Mouse (Mus musculus): ENCODE measurements around the gene Taz. TPM values are rescaled to one million over a fixed set of nuclear protein-coding genes. Genes with fewer than 3 reads are reported as not detected.
A peak's percentile ranks its signal among the peaks of the same experiment; 100 is the strongest.

The Taz gene
- total and polyA plus RNA-seq, 2 experiments from 2014 or later, result 60.9 to 69.3 TPM

DNA sequence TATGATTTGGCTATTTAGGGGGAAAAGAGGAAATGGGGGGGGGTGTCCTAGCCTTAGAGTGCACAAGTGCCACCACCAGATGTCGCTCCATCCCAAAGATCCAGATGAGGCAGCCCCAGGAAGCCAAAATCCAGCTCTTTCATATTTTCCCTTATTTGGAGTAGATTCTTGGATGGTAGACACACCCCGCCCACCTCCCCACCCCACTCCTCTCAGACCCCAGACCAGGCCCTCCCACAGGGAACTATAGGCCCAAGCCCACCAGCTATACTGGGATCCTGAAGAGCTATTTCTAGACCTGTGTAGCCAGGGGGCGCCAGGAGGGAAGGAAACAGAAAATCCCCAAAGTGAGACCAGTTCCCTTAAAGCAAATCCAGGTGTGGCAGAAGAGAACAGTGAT, 33.1 kb upstream of the Taz start:
- ATAC-seq (ENCODE audit: insufficient read depth, low read depth), result no peak

DNA sequence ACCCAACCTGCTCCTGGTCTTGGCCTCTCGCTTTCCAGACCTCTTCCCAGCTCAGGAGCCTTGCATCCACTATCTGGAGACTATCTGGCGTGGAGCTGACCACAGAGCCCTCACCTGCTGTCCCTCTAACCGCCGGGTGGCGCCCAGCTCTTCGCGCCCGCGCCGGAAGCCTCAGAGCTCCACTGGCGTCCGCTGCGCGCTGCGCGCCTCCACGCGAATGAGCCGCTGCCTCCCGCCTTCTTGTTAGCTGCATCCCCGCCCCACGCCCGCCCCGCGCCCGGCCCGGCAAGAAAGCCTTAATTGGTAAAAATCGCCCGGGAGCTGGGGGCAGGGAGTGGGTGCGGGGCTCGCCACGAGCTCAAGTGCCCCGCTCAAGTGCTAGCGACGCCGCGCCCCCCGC, 32.1 kb upstream of the Taz start, which contains the start of gene Flna:
Flna (minus strand) TSS at position 206 of the 400 bp plus-strand sequence.
- no peaks in the 10 kb centered on the region for H3K36me3 ChIP-seq (replicated peaks; ENCODE audit: control insufficient read depth, insufficient read depth, low read length)
- H3K9me3 ChIP-seq (replicated peaks; ENCODE audit: control insufficient read depth, low read length), result no peaks in the 10 kb centered on the region
- H3K4me2 ChIP-seq (ENCODE audit: low read depth, low read length), result peak within 1 kb of the TSS; percentile 71
- H3K27ac ChIP-seq (ENCODE audit: low read depth), result peak within 1 kb of the TSS; percentile 79
- TF ChIP-seq EP300 (IDR thresholded peaks at IDR 0.05; ENCODE audit: low read depth) (no peak), CTCF (IDR thresholded peaks at IDR 0.05; ENCODE audit: low read depth) (peak; percentile 40)
- WGBS, result 24% methylated on average over 38 of the region's 38 CpGs
- H3K4me3 ChIP-seq (ENCODE audit: low read depth, low read length), result peak within 1 kb of the TSS; percentile 50
- ATAC-seq (ENCODE audit: insufficient read depth, low read depth), result no peak
- H3K4me1 ChIP-seq (ENCODE audit: control insufficient read depth, insufficient read depth), result no peaks in the 10 kb centered on the region
- peak; percentile 55 for DNase-seq (ENCODE audit: low spot score)
- H3K9ac ChIP-seq (replicated peaks; ENCODE audit: low read depth, low read length), result peak within 1 kb of the TSS; percentile 58
- H3K27me3 ChIP-seq (ENCODE audit: control insufficient read depth, insufficient read depth, low read length), result no peaks in the 10 kb centered on the region

More for the DNA sequence above, 33.1 kb upstream of the Taz start:
- TF ChIP-seq EP300 (IDR thresholded peaks at IDR 0.05; ENCODE audit: low read depth) (no peak), CTCF (IDR thresholded peaks at IDR 0.05; ENCODE audit: low read depth) (peak; percentile 35)
- H3K4me2 ChIP-seq (ENCODE audit: low read depth, low read length), result peak overlapping the region; percentile 71
- peak overlapping the region; percentile 79 for H3K27ac ChIP-seq (ENCODE audit: low read depth)
- H3K36me3 ChIP-seq (replicated peaks; ENCODE audit: control insufficient read depth, insufficient read depth, low read length), result no peaks in the 10 kb centered on the region
- 8% methylated on average over 3 of the region's 3 CpGs for WGBS
- peak; percentile 32 for DNase-seq (ENCODE audit: low spot score)
- H3K9ac ChIP-seq (replicated peaks; ENCODE audit: low read depth, low read length), result peak overlapping the region; percentile 58; the same call in 1 of the 2 replicates
- 0 out of 2 replicates have a peak, but pooled peaks cover 4% of the 10 kb centered on the region for H3K4me1 ChIP-seq (ENCODE audit: control insufficient read depth, insufficient read depth)
- H3K27me3 ChIP-seq (ENCODE audit: control insufficient read depth, insufficient read depth, low read length), result no peaks in the 10 kb centered on the region
- peak overlapping the region; percentile 50 for H3K4me3 ChIP-seq (ENCODE audit: low read depth, low read length)
- no peaks in the 10 kb centered on the region for H3K9me3 ChIP-seq (replicated peaks; ENCODE audit: control insufficient read depth, low read length)

DNA sequence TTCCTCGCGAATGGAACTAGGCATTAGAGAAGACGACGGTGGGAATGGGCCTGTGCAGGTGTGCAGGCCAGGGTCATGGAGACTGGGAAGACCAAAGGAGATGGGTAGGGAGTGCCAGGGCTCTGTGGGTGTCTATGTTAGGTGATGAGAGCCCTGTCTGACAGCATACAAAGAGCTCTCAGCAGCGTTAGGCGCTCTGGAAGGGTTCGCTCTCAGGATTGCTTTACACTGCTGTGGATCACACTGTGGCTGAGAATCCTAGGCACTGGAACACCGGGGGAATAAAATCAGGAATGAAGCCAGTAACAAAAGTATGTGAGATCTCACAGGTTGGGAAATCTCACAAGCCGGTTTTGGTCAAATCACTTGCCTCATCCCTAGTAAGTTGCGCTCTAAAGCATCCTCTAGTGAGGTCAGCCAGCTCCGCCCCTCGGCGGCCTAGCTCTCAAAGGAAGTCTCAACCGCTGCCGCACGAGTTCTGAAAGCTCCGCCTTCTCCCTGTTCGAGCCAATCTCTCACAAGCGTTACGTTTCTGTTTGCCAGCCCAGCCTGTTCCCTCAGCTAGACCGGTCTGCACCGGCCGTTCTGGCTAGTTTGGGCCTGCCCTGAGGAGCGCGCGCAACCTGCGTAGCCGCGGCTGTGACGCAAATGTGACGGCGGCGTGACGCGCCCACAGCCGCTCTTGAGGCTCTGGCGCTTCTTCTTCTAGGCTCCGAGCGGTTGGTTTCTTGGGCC, 27.4 kb upstream of the Taz start, which contains the start of gene Emd:
Emd (plus strand) TSS at position 535 of the 735 bp plus-strand sequence.
- 20% methylated on average over 38 of the region's 39 CpGs for WGBS
- 0 out of 2 replicates have a peak, but pooled peaks cover 4% of the 10 kb centered on the region for H3K4me1 ChIP-seq (ENCODE audit: control insufficient read depth, insufficient read depth)
- ATAC-seq (ENCODE audit: insufficient read depth, low read depth) (peak; percentile 97), DNase-seq (ENCODE audit: low spot score) (peak; percentile 93)
- H3K27me3 ChIP-seq (ENCODE audit: control insufficient read depth, insufficient read depth, low read length), result no peaks in the 10 kb centered on the region
- H3K4me3 ChIP-seq (ENCODE audit: low read depth, low read length), result peak within 1 kb of the TSS; percentile 63
- H3K9ac ChIP-seq (replicated peaks; ENCODE audit: low read depth, low read length), result peak within 1 kb of the TSS; percentile 78
- H3K36me3 ChIP-seq (replicated peaks; ENCODE audit: control insufficient read depth, insufficient read depth, low read length), result peaks cover 5% of the 10 kb centered on the region; the same call in 1 of the 2 replicates
- H3K27ac ChIP-seq (ENCODE audit: low read depth), result peak within 1 kb of the TSS; percentile 86
- TF ChIP-seq CTCF (IDR thresholded peaks at IDR 0.05; ENCODE audit: low read depth), result no peak
- no peak for TF ChIP-seq EP300 (IDR thresholded peaks at IDR 0.05; ENCODE audit: low read depth)
- peak within 1 kb of the TSS; percentile 80 for H3K4me2 ChIP-seq (ENCODE audit: low read depth, low read length)
- no peaks in the 10 kb centered on the region for H3K9me3 ChIP-seq (replicated peaks; ENCODE audit: control insufficient read depth, low read length)

DNA sequence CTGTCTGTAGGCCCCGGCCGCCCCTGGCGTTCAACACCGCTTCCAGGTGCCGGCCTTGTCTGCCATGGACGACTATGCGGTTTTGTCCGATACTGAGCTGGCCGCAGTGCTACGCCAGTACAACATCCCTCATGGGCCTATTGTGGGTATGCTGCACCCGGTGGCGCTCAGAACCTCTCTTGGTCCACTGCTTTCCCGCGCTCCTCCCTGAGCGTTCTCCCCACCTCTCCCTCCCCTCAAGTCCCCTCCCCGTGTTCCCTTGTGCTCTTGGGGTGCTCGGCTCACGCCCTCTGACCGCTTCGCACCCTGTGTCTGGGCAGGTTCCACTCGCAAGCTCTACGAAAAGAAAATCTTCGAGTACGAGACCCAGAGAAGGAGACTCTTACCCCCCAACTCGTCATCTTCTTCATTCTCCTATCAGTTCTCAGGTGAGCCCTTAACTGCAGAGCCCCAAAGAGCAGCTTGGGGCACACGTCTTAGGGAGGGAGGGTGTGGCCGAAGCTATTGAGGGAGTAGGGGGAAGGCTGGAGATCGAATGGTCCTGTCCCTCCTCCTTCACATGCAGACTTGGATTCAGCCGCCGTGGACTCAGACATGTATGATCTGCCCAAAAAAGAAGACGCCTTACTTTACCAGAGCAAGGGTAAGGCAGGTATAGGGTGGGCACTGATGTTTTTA, 26.7 kb upstream of the Taz start:
- Histone ChIP-seq H3K4me2 (ENCODE audit: low read depth, low read length) (peak overlapping the region; percentile 80), H3K9me3 (replicated peaks; ENCODE audit: control insufficient read depth, low read length) (no peaks in the 10 kb centered on the region), H3K27ac (ENCODE audit: low read depth) (peak overlapping the region; percentile 86), H3K9ac (replicated peaks; ENCODE audit: low read depth, low read length) (peak overlapping the region; percentile 78), H3K27me3 (ENCODE audit: control insufficient read depth, insufficient read depth, low read length) (no peaks in the 10 kb centered on the region), H3K4me3 (ENCODE audit: low read depth, low read length) (peak overlapping the region; percentile 63), H3K4me1 (ENCODE audit: control insufficient read depth, insufficient read depth) (0 out of 2 replicates have a peak, but pooled peaks cover 4% of the 10 kb centered on the region), H3K36me3 (replicated peaks; ENCODE audit: control insufficient read depth, insufficient read depth, low read length) (peaks cover 5% of the 10 kb centered on the region; the same call in 1 of the 2 replicates)
- no peak for TF ChIP-seq CTCF (IDR thresholded peaks at IDR 0.05; ENCODE audit: low read depth)
- TF ChIP-seq EP300 (IDR thresholded peaks at IDR 0.05; ENCODE audit: low read depth), result no peak
- DNase-seq (ENCODE audit: low spot score), result no peak
- 25% methylated on average over 27 of the region's 31 CpGs for WGBS
- peak; percentile 45 for ATAC-seq (ENCODE audit: insufficient read depth, low read depth)

- Histone ChIP-seq H3K36me3 (replicated peaks; ENCODE audit: control insufficient read depth, insufficient read depth, low read length) (peaks cover 5% of the 10 kb centered on the region; the same call in 1 of the 2 replicates), H3K4me1 (ENCODE audit: control insufficient read depth, insufficient read depth) (0 out of 2 replicates have a peak, but pooled peaks cover 4% of the 10 kb centered on the region), H3K4me3 (ENCODE audit: low read depth, low read length) (no peak overlapping the region), H3K9ac (replicated peaks; ENCODE audit: low read depth, low read length) (no peak overlapping the region), H3K9me3 (replicated peaks; ENCODE audit: control insufficient read depth, low read length) (no peaks in the 10 kb centered on the region), H3K27ac (ENCODE audit: low read depth) (no peak overlapping the region), H3K4me2 (ENCODE audit: low read depth, low read length) (no peak overlapping the region), H3K27me3 (ENCODE audit: control insufficient read depth, insufficient read depth, low read length) (no peaks in the 10 kb centered on the region)
- WGBS, result 90% methylated on average over 3 of the region's 3 CpGs
- no peak for TF ChIP-seq CTCF (IDR thresholded peaks at IDR 0.05; ENCODE audit: low read depth)
- TF ChIP-seq EP300 (IDR thresholded peaks at IDR 0.05; ENCODE audit: low read depth), result no peak
- ATAC-seq (ENCODE audit: insufficient read depth, low read depth) (no peak), DNase-seq (ENCODE audit: low spot score) (no peak)
Observed at GRCm38 (mm10) chrX:74257746-74258145, 24.0 kb upstream of the Taz start.

Measured in heart, postnatal 0 days (tissue).